Mouse (Mus musculus) layer of hippocampus, adult 11-12 months (tissue): ENCODE data around the gene Rab30.
"Not testable (repeated sequence)": the region's sequence is repeated elsewhere in the genome, so short reads cannot be mapped to it uniquely, and the experiment has no call there.

Experiments
- DNase-seq: peaks from one replicate; pipeline ENCODE4 v3.0.0; 2022; ENCODE audit warnings: low spot score

Rab30 gene

DNA sequence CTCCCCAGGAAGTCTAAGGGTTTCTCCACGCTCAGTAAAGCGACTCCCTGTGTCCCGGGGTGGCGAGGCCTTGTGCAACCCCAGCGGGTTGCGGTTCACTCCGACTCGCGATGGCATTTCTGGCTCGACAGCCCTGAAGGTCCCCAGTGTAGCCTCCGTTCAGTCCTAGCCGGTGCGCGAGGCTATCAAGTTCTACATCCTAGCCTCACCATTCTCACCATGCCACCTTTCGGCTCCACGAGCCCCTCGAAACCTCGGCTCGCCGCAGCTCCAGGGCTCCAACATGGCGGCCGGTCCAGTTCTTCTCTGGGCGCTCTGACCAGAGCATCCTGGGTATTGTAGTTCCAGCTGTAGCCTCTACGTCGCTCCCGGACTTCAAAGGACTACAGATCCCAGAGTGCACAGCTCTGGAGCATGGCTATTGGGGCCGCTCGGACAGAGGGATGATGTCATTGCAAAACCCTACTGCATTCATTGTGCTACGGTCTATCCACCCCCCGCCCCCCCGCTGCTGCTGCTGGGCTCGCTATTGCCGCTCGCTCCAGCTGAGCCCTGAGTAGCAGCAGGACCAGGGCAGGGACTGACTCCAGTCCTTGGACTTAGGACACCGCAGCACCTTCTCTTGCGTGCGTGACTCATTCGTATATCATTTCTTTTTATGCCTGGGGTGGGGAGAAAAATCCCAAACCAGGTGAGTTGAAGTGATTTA is at the start of gene Rab30:
Gene Rab30 (plus strand): TSS at position 452 of the 709 bp plus-strand sequence.
- DNase-seq, result peak; percentile 97

DNA sequence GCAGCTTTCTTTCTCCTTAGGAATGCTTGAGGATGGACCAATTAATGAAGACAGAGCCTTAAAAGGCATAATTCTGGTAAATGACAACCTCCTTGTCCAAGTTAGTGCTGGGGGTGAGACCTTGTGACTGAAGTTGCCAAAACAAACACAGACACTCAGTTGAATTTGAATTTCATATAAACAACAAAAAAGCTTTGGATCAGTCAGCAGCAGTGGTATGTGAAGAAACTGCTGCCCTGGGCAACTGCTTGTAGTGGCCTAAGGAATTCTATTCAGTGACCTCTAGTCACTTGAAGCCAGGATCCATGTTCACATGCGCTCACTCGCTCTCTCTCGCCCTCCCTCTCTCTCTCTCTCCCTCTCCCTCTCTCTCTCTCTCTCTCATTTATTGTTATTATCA is 45.0 kb upstream of the Rab30 start:
- no peak for DNase-seq

DNA sequence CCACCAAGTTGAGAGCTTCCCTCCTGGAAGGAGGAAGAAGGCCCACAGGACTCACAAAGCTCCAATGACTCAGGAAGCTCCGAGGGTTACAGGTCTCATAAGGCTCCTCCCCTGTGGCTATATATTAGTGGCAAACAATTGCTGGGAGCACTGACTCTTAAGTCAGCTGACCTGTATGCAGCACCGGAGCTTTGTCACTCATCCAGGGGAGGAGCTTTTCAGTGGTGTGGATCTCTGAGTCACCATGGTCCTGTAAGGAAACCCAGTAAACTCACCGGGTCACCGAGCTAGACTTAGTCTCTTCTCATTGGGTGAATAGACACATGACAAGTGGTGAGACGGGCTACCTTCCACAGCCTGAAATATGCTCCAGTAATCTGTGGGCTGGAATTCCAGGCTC is 42.6 kb upstream of the Rab30 start:
- DNase-seq, result no peak

DNA sequence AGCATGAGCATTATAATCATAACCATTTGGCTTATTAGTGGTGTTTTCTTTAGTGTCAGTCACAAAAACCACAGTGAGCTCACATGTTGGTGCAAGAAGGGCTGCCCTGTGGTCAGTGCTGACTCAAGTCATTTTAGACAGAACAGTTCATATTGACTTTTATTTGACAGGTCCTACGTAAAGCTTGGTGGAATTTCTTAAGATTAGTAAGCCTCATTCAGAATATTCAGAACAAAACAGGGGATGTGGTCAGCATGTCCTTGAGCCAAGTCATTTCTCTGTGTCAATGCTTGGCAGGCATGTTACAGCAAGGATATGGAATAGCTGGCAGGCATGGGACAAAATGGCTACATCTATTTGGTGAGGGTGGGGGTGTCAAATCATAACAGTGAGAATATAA is 37.7 kb upstream of the Rab30 start:
- no peak for DNase-seq

DNA sequence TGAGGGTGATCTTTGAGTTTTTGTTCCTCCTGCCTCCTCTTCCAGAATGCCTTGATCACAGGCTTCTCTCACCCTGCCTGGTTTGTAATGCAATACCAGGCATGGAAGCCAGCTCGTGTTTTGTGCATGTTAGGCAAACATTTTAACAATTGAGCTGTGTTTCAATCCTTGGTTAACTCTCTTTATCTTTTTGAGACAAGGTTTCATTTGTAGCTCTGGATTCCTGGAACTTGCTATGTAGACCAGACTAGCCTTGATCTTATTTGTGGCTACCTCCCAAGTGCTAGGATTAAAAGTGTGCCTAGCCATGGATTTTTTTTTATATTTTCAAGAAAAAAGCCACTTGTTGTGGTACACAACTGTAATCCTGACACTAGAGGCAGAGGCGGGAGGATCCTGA is 35.9 kb upstream of the Rab30 start:
- no peak for DNase-seq

DNA sequence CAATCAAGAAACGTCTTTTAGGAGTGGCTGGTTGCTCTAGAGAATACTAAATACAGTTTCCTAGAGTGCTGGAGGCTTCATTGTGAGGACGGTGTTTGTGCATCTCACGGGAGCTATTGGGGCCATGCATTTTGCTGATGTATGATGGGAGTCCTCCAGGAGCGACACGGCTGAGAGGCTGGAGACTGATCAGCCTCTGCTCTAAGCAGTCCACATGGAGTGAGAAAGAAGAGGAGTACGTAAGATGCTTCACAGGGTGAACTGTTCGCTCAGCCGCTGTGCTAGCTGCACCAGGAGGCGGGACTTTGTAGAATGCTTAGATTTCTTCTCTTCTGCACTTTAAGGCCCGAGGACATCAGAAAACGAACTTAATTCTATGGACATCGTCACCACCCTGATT is 34.7 kb upstream of the Rab30 start:
- no peak for DNase-seq

DNA sequence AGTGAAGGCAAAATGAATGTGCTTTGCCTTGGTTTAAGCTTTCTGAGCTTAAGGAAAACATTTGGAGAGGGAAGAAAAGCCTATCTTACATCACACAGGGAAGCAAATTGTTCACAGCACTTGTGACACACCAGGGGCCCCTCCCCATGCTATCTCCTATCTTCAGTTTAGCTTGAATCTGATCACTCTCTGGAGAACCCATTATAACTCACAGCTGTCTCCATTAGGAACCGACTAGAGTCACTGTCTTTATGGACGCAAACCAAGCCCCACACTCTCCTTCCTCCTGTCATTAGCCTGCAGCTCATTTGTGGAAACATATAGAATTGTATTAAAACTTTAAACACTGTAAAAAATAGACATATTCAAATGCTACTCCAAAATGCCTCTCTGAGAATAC is 31.8 kb upstream of the Rab30 start:
- no peak for DNase-seq

DNA sequence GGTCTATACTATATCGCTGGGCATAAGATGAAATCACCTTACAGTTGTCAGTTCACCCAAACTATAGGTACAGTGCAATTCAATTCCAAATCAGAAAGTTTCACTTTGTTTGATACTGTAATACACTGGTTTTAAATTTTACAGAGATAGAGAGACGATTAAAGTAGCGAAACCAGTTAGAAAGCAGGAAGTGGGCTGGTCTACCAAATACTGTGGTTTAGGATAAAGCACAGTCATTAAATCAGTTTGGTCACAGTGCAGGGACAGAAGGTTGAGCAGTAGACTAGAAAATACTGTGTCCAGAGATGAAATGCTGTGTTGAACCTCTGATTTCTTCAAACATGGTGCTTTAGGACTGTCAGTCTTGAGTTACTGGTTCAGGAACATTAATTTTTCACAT is 29.8 kb upstream of the Rab30 start:
- DNase-seq, result no peak

DNA sequence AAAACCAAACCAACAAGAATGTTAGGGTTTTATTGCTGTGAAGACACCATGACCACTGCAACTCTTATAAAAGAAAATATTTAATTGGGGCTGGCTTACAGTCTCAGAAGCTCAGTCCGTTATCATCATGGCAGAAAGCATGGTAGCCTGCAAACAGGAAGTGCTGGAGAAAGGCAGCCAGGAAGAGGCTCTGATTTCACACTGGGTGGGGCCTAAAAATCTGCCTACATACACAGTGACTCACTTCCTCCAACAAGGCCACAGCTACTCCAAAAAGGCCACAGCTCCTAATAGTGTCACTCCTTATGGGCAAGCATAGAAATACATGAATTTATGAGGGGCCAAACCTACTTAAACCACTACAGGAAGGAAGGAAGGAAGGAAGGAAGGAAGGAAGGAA is 26.3 kb upstream of the Rab30 start:
- no peak for DNase-seq

DNA sequence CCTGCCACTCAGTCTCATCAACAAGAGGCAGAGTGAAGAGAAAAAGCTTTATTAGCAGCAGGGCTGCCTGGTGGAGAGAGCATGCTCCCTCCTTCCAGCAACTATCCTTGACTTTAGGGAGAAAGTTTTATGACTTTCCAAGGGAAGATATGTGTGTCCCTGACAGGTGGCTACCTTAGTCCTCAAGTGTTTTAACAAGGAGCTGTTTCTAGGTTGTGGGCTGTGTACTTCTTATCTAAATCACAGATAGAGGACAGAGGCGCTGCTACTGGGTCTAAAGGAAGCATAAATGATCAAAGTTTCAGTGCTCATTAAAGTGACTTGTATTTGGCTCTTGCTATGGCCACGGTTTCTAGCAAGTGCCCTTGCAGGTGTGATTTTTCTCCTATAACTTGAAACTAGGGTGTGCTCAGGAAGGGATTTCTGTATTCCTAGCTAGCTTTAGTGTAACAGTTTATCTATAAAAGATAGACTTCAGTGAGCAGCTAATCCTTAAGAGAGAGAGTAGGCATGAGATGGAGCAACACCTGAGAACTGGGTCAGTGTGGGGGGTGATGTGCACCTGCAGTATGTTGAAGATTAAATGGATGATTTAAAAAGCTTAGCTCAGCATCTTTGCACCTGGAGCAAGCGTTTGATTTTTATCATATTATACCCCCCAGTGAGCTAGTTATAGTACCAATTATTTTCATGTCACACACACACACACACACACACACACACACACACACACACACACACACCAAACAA is 21.1 kb upstream of the Rab30 start:
- DNase-seq, result no peak

DNA sequence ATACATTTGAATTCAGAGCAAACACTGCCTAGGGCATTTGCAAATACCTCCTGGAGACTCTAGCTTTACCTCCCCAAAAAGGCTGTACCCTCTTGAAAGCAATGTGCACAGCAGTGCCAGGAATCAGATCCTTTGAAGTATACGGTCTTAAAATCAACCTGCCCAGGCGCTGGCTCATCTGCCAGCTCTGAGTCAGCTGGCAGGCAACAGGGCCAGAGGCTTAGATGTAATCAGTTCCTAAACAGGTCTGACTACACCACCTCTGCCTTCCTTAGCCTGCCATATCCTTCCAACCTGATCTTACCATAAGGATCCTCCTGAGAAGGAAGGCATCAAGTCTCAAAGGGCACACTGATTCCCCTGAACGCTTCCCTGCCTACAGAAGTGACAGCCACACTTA is 17.7 kb upstream of the Rab30 start:
- no peak for DNase-seq

DNA sequence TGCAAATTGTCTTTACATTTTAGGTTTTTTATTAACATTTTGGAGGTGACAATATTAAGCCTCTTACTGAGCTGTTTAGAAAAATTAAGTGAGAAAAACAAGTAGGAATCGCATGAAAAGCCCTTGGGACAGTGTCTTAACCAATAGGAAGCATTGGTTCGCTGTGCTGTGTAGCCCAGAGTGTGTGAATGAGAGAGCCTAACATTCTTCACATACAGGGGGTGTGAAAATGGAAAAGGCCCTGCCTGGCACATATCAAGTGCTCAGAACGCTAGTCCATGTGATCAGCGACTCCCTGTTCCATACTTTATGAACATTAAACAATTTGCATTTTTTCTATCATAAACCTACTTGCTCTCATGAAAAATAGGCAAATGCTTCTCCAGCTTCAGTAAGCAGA is 17.1 kb upstream of the Rab30 start:
- DNase-seq, result no peak

DNA sequence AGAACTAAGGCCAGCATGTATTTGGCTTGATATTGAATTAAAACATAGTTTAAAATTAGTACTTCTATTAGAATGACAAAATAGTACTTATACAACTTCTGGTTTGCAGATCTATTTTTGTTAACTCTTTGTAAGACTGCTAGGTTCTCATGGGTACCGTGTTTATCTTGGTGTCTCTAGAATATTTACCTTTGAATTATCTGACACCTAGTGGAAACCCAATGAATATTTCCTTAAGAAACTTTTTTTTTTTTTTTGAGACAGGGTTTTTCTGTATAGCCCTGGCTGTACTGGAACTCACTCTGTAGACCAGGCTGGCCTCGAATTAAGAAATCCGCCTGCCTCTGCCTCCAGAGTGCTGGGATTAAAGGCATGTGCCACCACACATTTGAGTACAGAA is 11.8 kb upstream of the Rab30 start:
- not testable (repeated sequence) for DNase-seq

DNA sequence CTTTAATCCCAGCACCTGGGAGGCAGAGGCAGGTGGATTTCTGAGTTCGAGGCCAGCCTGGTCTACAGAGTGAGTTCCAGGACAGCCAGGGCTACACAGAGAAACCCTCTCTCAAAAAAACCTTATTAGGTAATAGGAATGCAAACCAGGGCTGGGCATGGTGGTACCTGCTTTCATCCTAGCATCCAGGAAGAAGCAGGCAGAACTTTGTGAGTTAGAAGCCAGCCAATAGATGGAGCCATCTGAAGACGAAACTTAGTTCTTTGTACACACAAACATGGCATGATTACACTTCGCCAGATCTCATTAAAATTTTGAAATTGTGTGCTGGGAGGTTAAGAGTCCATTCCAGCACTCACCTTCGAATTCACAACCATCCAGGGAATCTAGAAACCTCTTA is 10.9 kb upstream of the Rab30 start:
- DNase-seq, result no peak

DNA sequence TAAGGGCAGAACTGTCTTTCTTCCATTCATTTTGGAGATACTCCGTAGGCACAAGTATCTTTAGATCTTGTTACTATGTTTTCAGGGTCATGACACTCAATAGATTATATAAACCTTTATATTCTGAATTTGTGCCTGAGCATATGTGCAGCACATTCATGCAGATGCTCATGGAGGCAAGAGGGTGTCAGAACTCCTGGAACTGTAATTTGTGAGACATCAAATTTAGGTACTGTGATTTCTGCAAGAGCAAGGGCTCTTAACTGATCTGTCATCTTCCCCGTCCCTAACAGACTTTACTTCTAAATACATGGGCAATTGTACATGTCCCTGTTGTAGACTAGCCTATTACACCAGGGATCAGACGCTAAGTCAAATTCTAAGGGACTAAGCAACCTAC is 10.4 kb upstream of the Rab30 start:
- no peak for DNase-seq

DNA sequence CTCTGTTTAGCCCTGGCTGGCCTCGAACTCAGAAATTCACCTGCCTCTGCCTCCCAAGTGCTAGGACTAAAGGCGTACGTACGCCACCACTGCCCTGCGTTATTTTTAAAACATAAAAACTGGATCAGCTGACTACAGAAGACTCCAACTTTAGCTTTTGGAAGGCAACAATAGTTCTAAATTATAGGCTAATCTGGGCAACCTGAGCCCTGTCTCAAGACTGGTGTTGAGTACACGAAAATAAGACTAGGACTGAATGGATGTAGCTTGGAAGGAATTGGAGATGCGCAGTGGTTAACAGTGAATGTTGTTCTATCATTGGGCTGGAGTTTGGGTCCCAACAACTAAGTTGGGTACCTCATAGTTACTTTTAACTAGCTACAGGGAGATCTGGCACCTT is 9.3 kb upstream of the Rab30 start:
- DNase-seq, result no peak

DNA sequence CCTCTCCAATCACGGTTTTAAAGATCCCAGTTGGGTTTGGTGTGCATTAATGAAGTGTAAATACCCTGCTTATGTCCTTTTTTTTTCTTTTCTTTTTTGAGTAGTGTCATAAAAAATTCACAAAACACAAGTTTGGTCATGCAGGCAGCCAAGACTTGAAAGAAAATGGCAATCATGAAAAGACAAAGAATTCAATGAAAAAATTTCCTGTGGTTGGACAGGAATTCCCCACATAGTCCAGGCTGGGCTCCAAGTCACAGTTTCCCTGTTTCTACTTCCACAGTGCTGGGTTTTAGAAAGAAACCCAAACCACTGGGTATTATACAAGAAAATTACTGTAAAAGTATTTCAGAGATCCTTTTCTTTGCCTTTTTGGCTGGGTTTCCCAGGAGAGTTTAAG is 3.8 kb upstream of the Rab30 start:
- no peak for DNase-seq

DNA sequence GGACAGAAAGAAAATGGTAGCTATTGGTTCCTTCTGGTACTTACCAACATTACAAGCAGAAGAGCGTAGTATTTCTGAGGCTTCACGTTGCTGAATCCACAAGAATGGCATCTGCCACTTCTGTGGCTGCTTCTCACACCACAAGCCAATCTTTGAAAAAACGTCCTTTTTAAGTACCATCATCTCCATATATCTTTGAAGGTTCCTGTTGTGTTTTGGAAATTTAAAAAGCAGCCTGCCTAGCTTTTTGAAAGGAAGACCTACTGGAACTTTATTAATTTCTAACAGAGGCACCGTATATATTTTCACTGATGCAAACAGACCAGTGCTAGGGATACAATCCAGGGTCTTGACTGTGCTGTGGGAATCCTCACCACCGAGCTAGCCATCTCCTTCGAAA is 1.4 kb upstream of the Rab30 start:
- DNase-seq, result no peak

DNA sequence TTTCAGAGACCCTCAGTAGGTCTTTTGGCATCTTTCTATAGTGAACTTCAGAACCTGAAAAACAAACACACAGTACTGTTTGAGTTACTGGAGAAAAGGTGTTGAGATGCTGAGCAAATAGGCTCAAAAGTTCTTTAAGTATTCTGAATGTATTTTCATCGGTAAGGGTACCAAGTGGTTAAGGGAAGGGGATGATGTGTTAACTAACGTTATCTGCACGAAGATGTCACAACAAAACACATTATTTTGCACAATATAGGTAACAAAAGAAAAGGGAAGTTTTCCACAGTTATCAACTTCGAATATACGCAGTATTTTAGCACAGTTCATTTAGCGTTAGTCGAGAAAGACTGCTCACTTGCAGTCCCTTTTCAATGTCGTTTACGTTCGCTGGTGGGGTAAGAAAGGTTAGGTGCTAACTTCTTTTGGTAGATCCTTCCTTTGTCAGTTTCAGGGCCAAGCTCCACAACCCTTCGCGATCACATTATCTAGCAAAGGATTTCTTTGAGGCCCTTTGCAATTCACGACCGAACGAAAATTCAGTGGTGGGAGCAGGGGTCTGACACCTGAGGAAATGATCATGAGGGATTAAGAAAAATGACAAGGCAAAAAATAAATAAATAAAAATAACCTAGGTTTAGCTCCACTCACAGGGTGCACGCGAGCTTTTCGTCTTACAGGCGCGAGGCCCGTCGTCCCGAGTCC is 840 bp upstream of the Rab30 start:
- no peak for DNase-seq

DNA sequence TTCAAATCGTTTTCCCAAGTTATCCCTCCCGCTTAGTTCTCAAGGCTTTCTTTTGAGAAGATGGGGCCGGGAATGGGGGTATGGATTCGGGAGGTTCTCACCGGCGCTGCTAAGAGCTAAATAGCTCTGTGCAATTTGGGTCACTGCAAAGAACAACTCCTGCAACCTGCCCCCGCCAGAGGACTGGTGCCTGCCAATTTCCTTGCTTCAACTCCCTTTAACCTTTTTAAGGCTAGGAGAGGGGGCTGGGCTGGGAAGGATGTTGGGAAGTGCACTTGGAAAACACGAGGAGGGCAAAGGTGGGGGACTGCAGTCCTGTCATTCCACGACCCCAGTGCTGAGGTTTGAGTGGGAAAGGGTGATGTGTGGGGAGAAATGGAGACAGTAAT is 452 bp downstream of the Rab30 start:
- DNase-seq, result peak; percentile 44

DNA sequence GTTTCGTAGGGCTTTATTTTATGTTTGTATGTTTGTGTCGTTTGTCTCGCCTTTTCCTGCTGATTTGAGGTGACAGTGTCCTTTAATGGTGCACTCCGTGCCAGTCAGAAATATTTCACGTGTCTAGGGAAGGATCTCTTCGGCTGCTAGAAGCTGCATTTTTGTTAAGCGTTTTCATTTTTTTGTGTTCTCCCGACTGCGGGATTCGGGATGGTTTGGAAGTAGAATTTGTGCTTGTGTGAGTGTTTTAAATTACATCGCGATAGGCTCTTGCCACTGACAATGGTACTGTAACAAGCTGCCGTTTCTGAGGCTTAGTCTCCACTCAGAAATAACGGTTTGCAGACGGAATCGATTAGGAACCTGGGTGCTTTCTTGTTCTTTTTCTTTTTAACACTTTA is 938 bp downstream of the Rab30 start:
- no peak for DNase-seq

DNA sequence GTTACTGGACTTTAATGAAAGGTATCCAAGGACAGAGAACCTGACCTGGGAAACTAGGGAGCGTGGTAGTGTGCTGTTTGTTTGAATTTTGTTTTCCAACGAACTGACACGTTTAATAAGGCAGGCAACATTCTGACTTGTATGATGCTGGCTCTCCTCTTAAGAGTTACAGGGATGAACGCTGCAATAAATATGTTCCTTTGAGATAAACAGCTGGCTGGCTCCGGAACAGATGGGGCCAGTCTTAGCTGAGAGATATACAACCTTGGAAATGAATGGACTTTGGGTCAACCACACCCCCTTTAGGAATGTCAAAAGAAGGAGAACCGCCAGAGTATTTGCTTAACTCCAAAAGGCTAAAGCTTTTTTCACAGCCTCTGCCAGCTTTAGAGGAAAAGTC is 1.4 kb downstream of the Rab30 start:
- DNase-seq, result no peak

DNA sequence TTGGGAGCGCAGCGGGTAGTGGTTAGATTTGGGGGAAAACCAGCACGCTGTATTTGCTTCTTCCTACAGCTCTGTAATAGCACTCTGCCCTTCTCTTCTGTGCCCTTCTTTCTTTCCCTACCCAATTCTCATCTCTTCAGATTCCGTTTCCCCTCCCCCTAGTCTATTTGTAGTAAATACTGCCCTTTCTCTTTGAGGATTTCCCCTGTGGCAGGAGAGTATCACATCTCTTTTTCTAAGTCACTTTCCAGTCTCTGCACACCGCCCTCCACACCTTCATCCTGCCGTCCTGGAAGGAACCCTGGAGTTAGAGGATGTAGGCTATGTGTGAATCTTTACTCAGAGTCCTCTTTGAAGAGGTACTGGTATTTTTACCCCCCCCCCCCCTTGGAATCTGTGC is 1.9 kb downstream of the Rab30 start:
- DNase-seq, result no peak
